Mouse (Mus musculus) midbrain, embryonic 11.5 days (tissue): ENCODE measurements at regions not wholly inside any gene's neighbourhood (a gene's known extent, or its start where the extent isn't known, plus 50 kb on each side); places are given as distances from the start of the nearest gene placed in this dataset.

ENCODE experiments used
- ATAC-seq: fragments of 200-750 bp; cut with Nextera tagmentation; 2 replicates; pipeline ENCODE4 v1.8.0; 2017; ENCODE audit warnings: moderate TSS enrichment, moderate library complexity; ENCODE audit not compliant: low FRiP score
- DNase-seq: peaks from one replicate; pipeline ENCODE4 v3.0.0; 2015; ENCODE audit warnings: low spot score; ENCODE audit errors: missing footprints
- H3K27ac ChIP-seq: fragments of 300-500 bp; sonication (generic); 2 replicates; pipeline ENCODE4 v1.5.1; 2014; ENCODE audit warnings: low read depth, low read length
- H3K27me3 ChIP-seq: fragments of 300-500 bp; sonication (generic); 2 replicates; pipeline ENCODE4 v1.6.1; 2014; ENCODE audit warnings: mild to moderate bottlenecking, low read length, moderate library complexity, mixed read lengths; ENCODE audit not compliant: control insufficient read depth, insufficient read depth
- H3K36me3 ChIP-seq: fragments of 300-500 bp; sonication (generic); 2 replicates; pipeline ENCODE4 v1.6.1; 2014; ENCODE audit warnings: mild to moderate bottlenecking, low read length, moderate library complexity, mixed read lengths; ENCODE audit not compliant: control insufficient read depth, insufficient read depth
- H3K4me1 ChIP-seq: fragments of 300-500 bp; sonication (generic); 2 replicates; pipeline ENCODE4 v1.6.1; 2014; ENCODE audit warnings: low read length; ENCODE audit not compliant: control insufficient read depth, insufficient read depth
- H3K4me2 ChIP-seq: fragments of 300-500 bp; sonication (generic); 2 replicates; pipeline ENCODE4 v1.6.1; 2014; ENCODE audit warnings: mild to moderate bottlenecking, moderate library complexity
- H3K4me3 ChIP-seq: fragments of 300-500 bp; sonication (generic); 2 replicates; pipeline ENCODE4 v1.5.1; 2014; ENCODE audit warnings: low read depth, low read length
- H3K9ac ChIP-seq: fragments of 300-500 bp; sonication (generic); 2 replicates; pipeline ENCODE4 v1.6.1; 2014; ENCODE audit warnings: low read length
- H3K9me3 ChIP-seq: fragments of 300-500 bp; sonication (generic); 2 replicates; pipeline ENCODE4 v1.6.1; 2016; ENCODE audit warnings: low read length; ENCODE audit not compliant: control insufficient read depth
- WGBS: fragments of 180-500 bp; shearing (Covaris S2); extraction: QIAGEN DNeasy Blood & Tissue Kit; methylation state at CpG from one replicate; pipeline ENCODE4 v1.1.7; 2014; 5-methylcytosine and 5-hydroxymethylcytosine counted together

DNA sequence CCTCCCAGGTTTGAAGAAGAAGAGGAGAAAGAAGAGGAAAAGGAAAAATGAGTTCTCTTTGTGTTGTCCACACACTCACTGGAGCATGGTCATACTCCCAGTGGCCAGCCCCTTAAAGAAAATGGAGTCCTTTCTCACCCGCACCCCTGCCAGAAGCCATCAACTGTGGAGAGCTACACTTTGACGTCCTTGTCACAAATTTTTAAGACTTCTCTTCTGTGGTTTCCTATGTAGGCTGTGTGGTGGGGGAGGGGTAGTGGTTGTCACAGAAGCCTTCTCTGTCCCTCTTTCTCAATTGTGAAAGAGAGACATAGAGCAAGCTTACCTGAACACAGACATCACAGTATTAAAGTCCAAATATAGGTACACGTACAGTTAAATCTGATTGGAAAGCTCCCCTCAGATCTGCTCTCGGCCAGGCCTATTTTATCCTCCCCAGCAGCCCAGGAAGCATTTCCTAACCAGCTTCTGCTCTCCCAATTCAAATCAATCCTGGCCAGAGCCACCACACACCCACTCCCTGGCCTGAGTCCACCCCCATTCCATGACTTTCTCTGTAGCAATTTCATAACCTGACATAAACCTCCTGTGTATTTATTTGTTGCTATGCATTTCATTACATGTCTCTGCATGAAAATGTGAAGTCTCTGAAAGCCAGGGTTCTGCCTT is 192.3 kb upstream of the Mctp2 start:
- WGBS, result 80% methylated on average over 4 of the region's 4 CpGs
- H3K27ac ChIP-seq, result no peak overlapping the region
- ATAC-seq (no peak), DNase-seq (no peak)
- H3K9ac ChIP-seq, result no peak overlapping the region
- no peaks in the 10 kb centered on the region for H3K36me3 ChIP-seq
- no peaks in the 10 kb centered on the region for H3K27me3 ChIP-seq
- H3K9me3 ChIP-seq, result no peaks in the 10 kb centered on the region
- no peak overlapping the region for H3K4me3 ChIP-seq
- no peak overlapping the region for H3K4me2 ChIP-seq
- 0 out of 2 replicates have a peak, but pooled peaks cover 2% of the 10 kb centered on the region for H3K4me1 ChIP-seq

DNA sequence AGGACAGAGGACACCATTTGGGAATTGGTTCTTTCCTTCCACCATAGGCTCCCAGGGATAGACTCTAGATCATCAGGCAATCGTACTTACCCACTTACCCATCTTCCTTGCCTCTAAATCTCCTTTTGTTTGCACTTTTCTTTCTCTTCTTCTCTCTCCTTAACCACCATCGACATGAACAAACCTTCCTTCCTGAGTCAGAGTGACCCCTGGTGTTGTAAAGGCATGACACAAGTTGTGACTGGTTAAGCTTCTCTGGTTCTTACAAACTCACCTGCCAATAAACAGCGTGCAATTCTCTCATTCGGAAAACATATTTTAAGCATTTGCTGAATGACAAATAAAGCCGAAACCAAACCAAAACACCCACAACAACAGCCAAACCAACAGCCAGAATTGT is 193.4 kb upstream of the Mctp2 start:
- DNase-seq, result no peak
- H3K9me3 ChIP-seq, result no peaks in the 10 kb centered on the region
- H3K4me2 ChIP-seq, result no peak overlapping the region
- no peaks in the 10 kb centered on the region for H3K27me3 ChIP-seq
- H3K27ac ChIP-seq, result no peak overlapping the region
- H3K36me3 ChIP-seq, result no peaks in the 10 kb centered on the region
- H3K4me3 ChIP-seq, result no peak overlapping the region
- no peak overlapping the region for H3K9ac ChIP-seq
- no peak for ATAC-seq
- H3K4me1 ChIP-seq, result 0 out of 2 replicates have a peak, but pooled peaks cover 2% of the 10 kb centered on the region
- WGBS, result 77% methylated on average over 5 of the region's 5 CpGs

DNA sequence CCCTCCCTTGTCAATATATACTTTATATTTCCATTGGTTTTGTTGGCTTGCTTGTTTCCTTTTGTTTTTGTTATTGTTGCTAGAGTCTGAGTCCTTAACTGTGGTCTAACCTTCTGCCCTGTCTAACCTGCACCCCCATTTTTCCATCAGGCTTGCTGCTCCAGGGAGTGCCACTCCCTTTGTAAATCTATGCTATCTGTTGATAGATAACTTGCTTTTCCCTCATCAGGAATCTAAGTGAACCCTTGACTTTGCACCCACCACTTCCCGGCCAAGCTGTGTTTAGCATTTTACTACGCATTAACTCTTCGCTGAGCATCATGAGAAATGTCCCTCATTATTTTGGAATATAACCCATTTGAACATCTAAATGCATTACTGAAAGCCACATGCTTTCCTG is 193.8 kb upstream of the Mctp2 start:
- 92% methylated on average over 3 of the region's 3 CpGs for WGBS
- no peak overlapping the region for H3K9ac ChIP-seq
- H3K4me2 ChIP-seq, result no peak overlapping the region
- no peaks in the 10 kb centered on the region for H3K36me3 ChIP-seq
- no peaks in the 10 kb centered on the region for H3K9me3 ChIP-seq
- DNase-seq (no peak), ATAC-seq (no peak)
- 0 out of 2 replicates have a peak, but pooled peaks cover 2% of the 10 kb centered on the region for H3K4me1 ChIP-seq
- no peak overlapping the region for H3K4me3 ChIP-seq
- H3K27ac ChIP-seq, result no peak overlapping the region
- no peaks in the 10 kb centered on the region for H3K27me3 ChIP-seq

DNA sequence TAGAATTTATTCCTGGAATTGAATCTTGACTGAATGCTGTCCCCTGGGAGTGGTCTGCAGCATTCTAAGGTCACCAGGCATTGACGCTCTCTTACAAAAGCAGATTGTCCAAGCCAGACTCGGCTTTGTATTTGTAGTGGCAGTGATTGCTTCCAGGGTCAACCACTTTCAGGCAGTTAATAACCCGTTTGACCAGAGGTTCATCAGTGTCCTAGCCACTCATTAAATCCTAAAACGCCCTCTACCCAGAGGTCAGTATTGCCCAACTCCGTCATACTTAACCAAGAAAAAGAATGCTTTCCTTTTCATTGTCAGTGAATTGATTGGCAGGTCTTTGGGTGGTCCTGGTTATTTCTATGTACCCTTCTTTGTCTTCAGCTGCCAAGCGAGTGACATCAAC is 194.6 kb upstream of the Mctp2 start:
- ATAC-seq (no peak), DNase-seq (no peak)
- H3K9ac ChIP-seq, result no peak overlapping the region
- H3K27me3 ChIP-seq, result no peaks in the 10 kb centered on the region
- no peak overlapping the region for H3K4me2 ChIP-seq
- H3K36me3 ChIP-seq, result no peaks in the 10 kb centered on the region
- H3K4me1 ChIP-seq, result 0 out of 2 replicates have a peak, but pooled peaks cover 2% of the 10 kb centered on the region
- H3K4me3 ChIP-seq, result no peak overlapping the region
- 55% methylated on average over 6 of the region's 6 CpGs for WGBS
- H3K27ac ChIP-seq, result no peak overlapping the region
- H3K9me3 ChIP-seq, result no peaks in the 10 kb centered on the region

DNA sequence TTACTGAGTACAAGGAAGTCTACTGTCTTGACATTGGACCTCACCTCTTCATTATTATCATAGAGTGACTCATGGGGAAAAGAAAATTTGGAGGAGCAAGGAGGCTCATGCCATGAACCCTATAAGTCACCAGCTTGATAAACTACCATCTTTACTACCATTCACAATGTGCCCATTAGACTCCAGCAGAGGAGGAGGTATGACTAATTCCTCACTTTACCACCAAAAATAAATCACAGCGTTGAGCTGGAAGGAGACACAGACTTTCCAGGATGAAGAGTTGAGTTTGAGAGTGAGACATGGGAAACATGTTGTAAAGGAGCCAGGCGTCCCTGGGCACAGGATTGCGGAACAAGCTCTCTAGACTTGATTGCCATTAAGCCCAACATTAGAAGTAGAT is 195.0 kb upstream of the Mctp2 start:
- no peak overlapping the region for H3K27ac ChIP-seq
- H3K9ac ChIP-seq, result no peak overlapping the region
- no peak for ATAC-seq
- H3K36me3 ChIP-seq, result no peaks in the 10 kb centered on the region
- H3K4me2 ChIP-seq, result no peak overlapping the region
- DNase-seq, result no peak
- no peaks in the 10 kb centered on the region for H3K9me3 ChIP-seq
- H3K4me1 ChIP-seq, result 0 out of 2 replicates have a peak, but pooled peaks cover 2% of the 10 kb centered on the region
- 92% methylated on average over 3 of the region's 3 CpGs for WGBS
- no peaks in the 10 kb centered on the region for H3K27me3 ChIP-seq
- no peak overlapping the region for H3K4me3 ChIP-seq

DNA sequence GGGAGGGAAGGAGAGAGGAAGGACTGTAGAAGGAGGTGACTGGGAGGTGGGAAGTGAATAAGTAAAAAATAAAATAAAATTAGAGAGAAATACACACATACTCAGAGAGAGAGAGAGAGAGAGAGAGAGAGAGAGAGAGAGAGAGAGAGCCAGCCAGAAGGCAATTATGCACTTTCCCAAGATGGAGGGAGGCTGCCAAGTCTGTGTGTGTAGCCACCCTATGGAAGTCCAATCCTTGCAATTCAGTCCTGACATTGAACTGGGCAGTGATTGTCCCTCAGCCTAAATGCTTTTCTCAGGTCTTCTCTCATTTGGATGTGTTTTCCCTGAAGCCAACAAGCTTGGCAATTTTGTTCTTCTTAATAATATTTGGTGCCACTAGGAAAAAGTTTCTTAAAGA is 197.3 kb upstream of the Mctp2 start:
- no peak overlapping the region for H3K27ac ChIP-seq
- H3K9ac ChIP-seq, result no peak overlapping the region
- DNase-seq (no peak), ATAC-seq (no peak)
- H3K4me3 ChIP-seq, result no peak overlapping the region
- H3K4me1 ChIP-seq, result 0 out of 2 replicates have a peak, but pooled peaks cover 2% of the 10 kb centered on the region
- no peak overlapping the region for H3K4me2 ChIP-seq
- no peaks in the 10 kb centered on the region for H3K27me3 ChIP-seq
- H3K9me3 ChIP-seq, result no peaks in the 10 kb centered on the region
- H3K36me3 ChIP-seq, result no peaks in the 10 kb centered on the region

DNA sequence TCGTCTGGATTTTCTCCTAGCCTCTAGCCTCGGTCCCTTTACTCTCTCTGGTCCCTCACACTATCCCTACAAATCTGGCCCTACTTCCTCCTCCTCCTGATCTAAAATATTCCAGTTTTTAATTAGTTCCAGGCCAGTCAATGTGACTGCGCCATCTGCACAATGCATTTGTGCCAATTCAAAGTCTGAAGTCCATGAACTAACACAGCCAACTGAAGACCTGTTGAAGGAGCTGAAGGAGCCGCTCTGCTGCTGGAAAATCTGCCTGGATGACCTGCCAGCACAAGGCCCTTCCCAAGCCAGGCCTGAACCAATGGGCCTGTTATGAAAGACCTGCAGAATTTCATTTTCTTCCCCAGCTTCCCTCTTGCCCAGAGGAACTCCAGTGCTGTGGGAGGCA is 197.9 kb upstream of the Mctp2 start:
- no peak overlapping the region for H3K27ac ChIP-seq
- ATAC-seq (no peak), DNase-seq (no peak)

DNA sequence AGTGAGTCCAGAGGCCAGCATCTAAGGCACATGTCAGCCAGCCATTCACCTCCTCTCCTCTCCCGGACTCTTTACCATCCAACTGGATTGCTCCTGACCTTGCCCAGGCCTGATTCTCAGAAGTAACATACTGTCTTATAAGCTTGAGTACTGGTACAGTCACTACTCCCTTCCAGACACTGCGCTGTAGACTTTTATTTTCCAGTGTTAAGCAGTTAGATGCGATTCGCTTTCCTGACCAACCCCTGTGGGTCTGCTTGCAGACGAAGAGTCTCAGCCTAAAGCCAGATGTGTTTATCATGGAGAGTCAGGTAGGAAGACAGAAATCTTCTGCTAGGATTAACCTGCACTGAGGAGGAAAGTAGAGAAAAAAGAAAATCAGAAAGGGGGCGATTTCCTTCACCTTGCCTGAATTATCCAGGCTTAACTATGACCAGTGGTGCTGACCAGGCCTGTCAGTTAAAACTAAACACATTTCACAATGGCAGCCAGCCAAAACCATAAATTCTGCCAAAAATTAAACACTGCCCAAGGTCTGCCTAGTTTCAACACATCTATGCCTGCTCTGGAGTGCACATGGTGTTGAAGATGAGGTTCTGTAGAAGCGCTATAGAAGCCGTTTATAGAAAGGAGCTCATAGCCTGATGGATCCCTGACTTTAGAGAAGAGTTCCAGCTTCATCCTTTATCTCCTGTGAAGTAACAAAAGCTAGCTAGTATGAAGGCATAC is 199.5 kb upstream of the Mctp2 start:
- no peak for DNase-seq
- no peaks in the 10 kb centered on the region for H3K9me3 ChIP-seq
- H3K4me3 ChIP-seq, result no peak overlapping the region
- no peaks in the 10 kb centered on the region for H3K36me3 ChIP-seq
- H3K27me3 ChIP-seq, result no peaks in the 10 kb centered on the region
- H3K9ac ChIP-seq, result no peak overlapping the region
- no peak for ATAC-seq
- H3K27ac ChIP-seq, result no peak overlapping the region
- H3K4me1 ChIP-seq, result 0 out of 2 replicates have a peak, but pooled peaks cover 2% of the 10 kb centered on the region
- 88% methylated on average over 8 of the region's 8 CpGs for WGBS
- no peak overlapping the region for H3K4me2 ChIP-seq

More for the DNA sequence above, 197.9 kb upstream of the Mctp2 start:
- 0 out of 2 replicates have a peak, but pooled peaks cover 2% of the 10 kb centered on the region for H3K4me1 ChIP-seq
- H3K9me3 ChIP-seq, result no peaks in the 10 kb centered on the region
- no peaks in the 10 kb centered on the region for H3K36me3 ChIP-seq
- no peaks in the 10 kb centered on the region for H3K27me3 ChIP-seq
- H3K9ac ChIP-seq, result no peak overlapping the region
- WGBS, result 91% methylated on average over 4 of the region's 4 CpGs
- no peak overlapping the region for H3K4me2 ChIP-seq
- no peak overlapping the region for H3K4me3 ChIP-seq

DNA sequence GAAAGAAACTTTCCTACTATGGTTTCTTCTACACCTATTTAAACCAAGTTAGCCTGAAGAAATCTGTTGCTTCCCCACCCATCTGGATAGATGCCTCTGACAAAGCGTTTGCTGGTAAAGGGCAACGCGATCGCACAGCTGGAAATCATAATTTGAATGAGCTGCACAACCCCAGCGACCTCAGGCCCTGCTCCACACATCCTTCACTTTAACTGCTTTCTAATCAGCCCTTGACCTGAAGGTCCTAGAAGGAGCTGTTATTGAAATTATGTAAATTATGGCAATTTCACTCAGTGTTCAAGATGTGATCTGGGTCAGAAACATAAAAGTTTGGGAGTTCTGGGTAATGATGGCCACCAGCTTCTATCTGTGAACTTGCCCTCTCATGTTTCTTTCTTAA is 201.5 kb upstream of the Mctp2 start:
- ATAC-seq, result no peak
- H3K36me3 ChIP-seq, result no peaks in the 10 kb centered on the region
- no peak for DNase-seq
- H3K27me3 ChIP-seq, result no peaks in the 10 kb centered on the region
- no peak overlapping the region for H3K4me3 ChIP-seq
- no peak overlapping the region for H3K4me2 ChIP-seq
- 0 out of 2 replicates have a peak, but pooled peaks cover 2% of the 10 kb centered on the region for H3K4me1 ChIP-seq
- no peaks in the 10 kb centered on the region; the same call in 1 of the 2 replicates for H3K9me3 ChIP-seq
- no peak overlapping the region for H3K27ac ChIP-seq
- H3K9ac ChIP-seq, result no peak overlapping the region
- 60% methylated on average over 5 of the region's 5 CpGs for WGBS
